Mouse (Mus musculus): Measurements from ENCODE around the gene Cmtm2a.

Gene Cmtm2a

GRCm38 (mm10) chr8:104251461-104251860, 41.5 kb downstream of the Cmtm2a start:
- Histone ChIP-seq H3K27me3 (ENCODE audit: insufficient read depth, low read length) (no peaks in the 10 kb centered on the region), H3K4me3 (replicated peaks; ENCODE audit: low read length) (peak overlapping the region; percentile 90), H3K4me1 (replicated peaks; ENCODE audit: low read depth, low read length) (peaks cover 50% of the 10 kb centered on the region), H3K36me3 (ENCODE audit: insufficient read depth, low read length) (peaks cover 3% of the 10 kb centered on the region; the same call in 1 of the 2 replicates), H3K9me3 (ENCODE audit: low read length) (no peaks in the 10 kb centered on the region)
- TF ChIP-seq CTCF (conservative IDR thresholded peaks at IDR 0.05; ENCODE audit: low read length) (no peak), POU5F1 (IDR thresholded peaks at IDR 0.05; ENCODE audit: borderline replicate concordance, low read length) (no peak), NANOG (IDR thresholded peaks at IDR 0.05; ENCODE audit: borderline replicate concordance, low read length) (no peak)

GRCm38 (mm10) chr8:104250439-104251367, 42.3 kb downstream of the Cmtm2a start, which contains the start of gene Cklf:
TSS of gene Cklf (plus strand) at chr8:104250861.
- peaks cover 3% of the 10 kb centered on the region; the same call in 1 of the 2 replicates for H3K36me3 ChIP-seq (ENCODE audit: insufficient read depth, low read length)
- peak within 1 kb of the TSS; percentile 90 for H3K4me3 ChIP-seq (replicated peaks; ENCODE audit: low read length)
- no peak for TF ChIP-seq CTCF (conservative IDR thresholded peaks at IDR 0.05; ENCODE audit: low read length)
- TF ChIP-seq NANOG (IDR thresholded peaks at IDR 0.05; ENCODE audit: borderline replicate concordance, low read length) = no peak
- TF ChIP-seq POU5F1 (IDR thresholded peaks at IDR 0.05; ENCODE audit: borderline replicate concordance, low read length) = no peak
- no peaks in the 10 kb centered on the region for H3K9me3 ChIP-seq (ENCODE audit: low read length)
- peaks cover 50% of the 10 kb centered on the region for H3K4me1 ChIP-seq (replicated peaks; ENCODE audit: low read depth, low read length)
- H3K27me3 ChIP-seq (ENCODE audit: insufficient read depth, low read length) = no peaks in the 10 kb centered on the region

- Histone ChIP-seq H3K4me3 (replicated peaks; ENCODE audit: low read length) (no peak overlapping the region), H3K27me3 (ENCODE audit: insufficient read depth, low read length) (no peaks in the 10 kb centered on the region)
- no peak for TF ChIP-seq CTCF (conservative IDR thresholded peaks at IDR 0.05; ENCODE audit: low read length)
- no peak for TF ChIP-seq POU5F1 (IDR thresholded peaks at IDR 0.05; ENCODE audit: borderline replicate concordance, low read length)
Observed at GRCm38 (mm10) chr8:104249442-104249996, 43.5 kb downstream of the Cmtm2a start.

GRCm38 (mm10) chr8:104248276-104248675, 44.7 kb downstream of the Cmtm2a start, which contains the start of gene Tk2:
TSS of gene Tk2 (minus strand) at chr8:104248558.
- Histone ChIP-seq H3K27me3 (ENCODE audit: insufficient read depth, low read length) (no peaks in the 10 kb centered on the region), H3K36me3 (ENCODE audit: insufficient read depth, low read length) (peaks cover 17% of the 10 kb centered on the region), H3K9me3 (ENCODE audit: low read length) (no peaks in the 10 kb centered on the region), H3K4me3 (replicated peaks; ENCODE audit: low read length) (peak within 1 kb of the TSS; percentile 95), H3K4me1 (replicated peaks; ENCODE audit: low read depth, low read length) (peaks cover 44% of the 10 kb centered on the region)
- TF ChIP-seq NANOG (IDR thresholded peaks at IDR 0.05; ENCODE audit: borderline replicate concordance, low read length) = no peak
- no peak for TF ChIP-seq POU5F1 (IDR thresholded peaks at IDR 0.05; ENCODE audit: borderline replicate concordance, low read length)
- no peak for TF ChIP-seq CTCF (conservative IDR thresholded peaks at IDR 0.05; ENCODE audit: low read length)

More at GRCm38 (mm10) chr8:104249442-104249996, 43.5 kb downstream of the Cmtm2a start:
- H3K36me3 ChIP-seq (ENCODE audit: insufficient read depth, low read length) = peaks cover 9% of the 10 kb centered on the region; the same call in 1 of the 2 replicates
- no peaks in the 10 kb centered on the region for H3K9me3 ChIP-seq (ENCODE audit: low read length)
- H3K4me1 ChIP-seq (replicated peaks; ENCODE audit: low read depth, low read length) = peaks cover 44% of the 10 kb centered on the region

GRCm38 (mm10) chr8:104247908-104248275, 45.1 kb downstream of the Cmtm2a start:
- H3K4me3 ChIP-seq (replicated peaks; ENCODE audit: low read length) = peak overlapping the region; percentile 95
- H3K4me1 ChIP-seq (replicated peaks; ENCODE audit: low read depth, low read length) = peaks cover 40% of the 10 kb centered on the region
- peaks cover 21% of the 10 kb centered on the region for H3K36me3 ChIP-seq (ENCODE audit: insufficient read depth, low read length)
- no peaks in the 10 kb centered on the region for H3K27me3 ChIP-seq (ENCODE audit: insufficient read depth, low read length)
- H3K9me3 ChIP-seq (ENCODE audit: low read length) = no peaks in the 10 kb centered on the region
- TF ChIP-seq POU5F1 (IDR thresholded peaks at IDR 0.05; ENCODE audit: borderline replicate concordance, low read length) (no peak), CTCF (conservative IDR thresholded peaks at IDR 0.05; ENCODE audit: low read length) (no peak), NANOG (IDR thresholded peaks at IDR 0.05; ENCODE audit: borderline replicate concordance, low read length) (no peak)

GRCm38 (mm10) chr8:104247054-104247907, 45.7 kb downstream of the Cmtm2a start:
- Histone ChIP-seq H3K27me3 (ENCODE audit: insufficient read depth, low read length) (no peaks in the 10 kb centered on the region), H3K4me1 (replicated peaks; ENCODE audit: low read depth, low read length) (peaks cover 34% of the 10 kb centered on the region), H3K4me3 (replicated peaks; ENCODE audit: low read length) (peak overlapping the region; percentile 95), H3K9me3 (ENCODE audit: low read length) (no peaks in the 10 kb centered on the region), H3K36me3 (ENCODE audit: insufficient read depth, low read length) (peaks cover 27% of the 10 kb centered on the region)
- TF ChIP-seq CTCF (conservative IDR thresholded peaks at IDR 0.05; ENCODE audit: low read length) (no peak), NANOG (IDR thresholded peaks at IDR 0.05; ENCODE audit: borderline replicate concordance, low read length) (no peak), POU5F1 (IDR thresholded peaks at IDR 0.05; ENCODE audit: borderline replicate concordance, low read length) (no peak)

GRCm38 (mm10) chr8:104246621-104247020, 46.4 kb downstream of the Cmtm2a start:
- Histone ChIP-seq H3K27me3 (ENCODE audit: insufficient read depth, low read length) (no peaks in the 10 kb centered on the region), H3K36me3 (ENCODE audit: insufficient read depth, low read length) (peaks cover 34% of the 10 kb centered on the region), H3K4me1 (replicated peaks; ENCODE audit: low read depth, low read length) (peaks cover 28% of the 10 kb centered on the region), H3K9me3 (ENCODE audit: low read length) (no peaks in the 10 kb centered on the region), H3K4me3 (replicated peaks; ENCODE audit: low read length) (0 out of 2 replicates have a peak overlapping the region, but pooled peaks have one; percentile 95)
- TF ChIP-seq POU5F1 (IDR thresholded peaks at IDR 0.05; ENCODE audit: borderline replicate concordance, low read length) (no peak), NANOG (IDR thresholded peaks at IDR 0.05; ENCODE audit: borderline replicate concordance, low read length) (no peak), CTCF (conservative IDR thresholded peaks at IDR 0.05; ENCODE audit: low read length) (no peak)
